Mouse (Mus musculus) kidney, adult 2 months (tissue): Measurements from ENCODE around the gene Mavs.

Experiments used
- CTCF ChIP-seq: fragments of 200-500 bp; conservative IDR thresholded peaks from 2 replicates; pipeline ENCODE4 v1.5.1; 2011; ENCODE audit warnings: low read depth, mild to moderate bottlenecking, control low read depth, low read length, moderate library complexity, mixed read lengths; ENCODE audit not compliant: insufficient read depth, insufficient read length
- POLR2A ChIP-seq: fragments of 200-500 bp; IDR thresholded peaks from one replicate; pipeline ENCODE4 v1.6.1; 2011; ENCODE audit warnings: low read depth, low read length, control low read depth

DNA sequence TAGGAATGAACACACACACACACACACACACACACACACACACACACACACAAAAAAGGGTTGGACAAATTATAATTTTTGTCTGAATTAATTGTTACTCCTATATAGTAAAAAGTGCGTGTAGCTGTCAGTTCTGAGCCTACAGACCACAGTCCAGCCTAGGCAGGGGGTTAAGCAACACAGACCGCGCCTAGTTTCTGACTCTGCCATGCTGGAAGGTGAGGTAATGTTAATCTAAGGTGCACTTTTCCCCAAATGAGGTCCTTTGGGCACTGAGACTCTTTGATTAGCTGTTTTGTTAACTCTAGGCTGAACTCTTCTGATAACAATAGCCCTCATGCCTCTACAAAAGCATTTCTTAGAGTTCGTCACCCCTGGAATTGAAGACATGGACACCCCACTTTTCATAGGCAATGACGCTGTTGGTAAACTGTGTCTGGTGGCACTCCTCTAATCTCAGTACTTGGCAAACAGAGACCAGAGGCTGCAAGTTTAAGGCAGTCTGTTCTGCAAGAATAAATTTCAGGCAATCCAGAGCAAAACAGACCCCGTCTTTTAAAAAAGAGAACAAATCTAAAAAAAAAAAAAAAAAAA is 29.9 kb upstream of the Mavs start:
- TF ChIP-seq POLR2A (no peak), CTCF (no peak)
